Mouse (Mus musculus) MEL (cell line): ENCODE measurements around the gene Hist1h3e. TPM values are rescaled to one million over a fixed set of nuclear protein-coding genes. Genes with fewer than 3 reads are reported as not detected.
A peak's percentile ranks its signal among the peaks of the same experiment; 100 is the strongest.

Experiments used
- DNase-seq: peaks from one replicate; pipeline ENCODE4 v3.0.0; 2011; ENCODE audit warnings: low read depth, low spot score
- H3K27ac ChIP-seq: 2 replicates; pipeline ENCODE4 v1.5.1; 2012; ENCODE audit warnings: low read depth, mild to moderate bottlenecking, control low read depth, low read length, moderate library complexity; ENCODE audit not compliant: control insufficient read depth
- H3K27me3 ChIP-seq, 2 experiments: fragments of 150-350 bp in 1 of 2; sonication (generic) in 1 of 2; 2 replicates each; pipeline ENCODE4 v1.6.1; 2012; ENCODE audit warnings: low read length in 2 of 2, mild to moderate bottlenecking in 2 of 2, improper control_type of control experiment in 1 of 2, moderate library complexity in 1 of 2; ENCODE audit not compliant: insufficient read depth in 2 of 2, control insufficient read depth in 1 of 2
- H3K36me3 ChIP-seq, 2 experiments: 2 replicates each; pipeline ENCODE4 v1.6.1; 2012 to 2014; ENCODE audit warnings: low read length in 2 of 2, improper control_type of control experiment in 1 of 2, inconsistent platforms in 1 of 2, mild to moderate bottlenecking in 1 of 2; ENCODE audit not compliant: insufficient read depth in 2 of 2, control insufficient read depth in 1 of 2
- H3K4me1 ChIP-seq, 2 experiments: fragments of 150-350 bp in 1 of 2; sonication (generic) in 1 of 2; 2 replicates each; pipeline ENCODE4 v1.6.1; 2012; ENCODE audit warnings: low read length in 2 of 2, improper control_type of control experiment in 1 of 2, mild to moderate bottlenecking in 1 of 2; ENCODE audit not compliant: insufficient read depth in 2 of 2, control insufficient read depth in 1 of 2
- H3K4me3 ChIP-seq, 2 experiments: fragments of 150-350 bp in 1 of 2; sonication (generic) in 1 of 2; 2 replicates each; pipeline ENCODE4 v1.5.1; 2012; ENCODE audit warnings: low read depth in 2 of 2, low read length in 2 of 2, mild to moderate bottlenecking in 2 of 2, moderate library complexity in 2 of 2, control low read depth in 1 of 2, improper control_type of control experiment in 1 of 2; ENCODE audit not compliant: control insufficient read depth in 1 of 2, insufficient read depth in 1 of 2
- H3K79me2 ChIP-seq: 2 replicates; pipeline ENCODE4 v1.6.1; 2012; ENCODE audit warnings: mild to moderate bottlenecking, low read length, moderate library complexity; ENCODE audit not compliant: control insufficient read depth, poor library complexity, insufficient read depth
- H3K9ac ChIP-seq: 2 replicates; pipeline ENCODE4 v1.6.1; 2012; ENCODE audit warnings: low read depth, mild to moderate bottlenecking, control low read depth, low read length, moderate library complexity; ENCODE audit not compliant: control insufficient read depth, poor library complexity, severe bottlenecking
- H3K9me3 ChIP-seq: fragments of 150-350 bp; sonication (generic); replicated peaks from 2 replicates; pipeline ENCODE4 v1.6.1; 2012; ENCODE audit warnings: mild to moderate bottlenecking, low read length, improper control_type of control experiment, moderate library complexity; ENCODE audit not compliant: insufficient read depth
- CHD1 ChIP-seq: IDR thresholded peaks from 2 replicates; pipeline ENCODE4 v1.6.1; 2012; ENCODE audit warnings: low read depth, mild to moderate bottlenecking, inconsistent platforms, low read length, improper control_type of control experiment
- CHD2 ChIP-seq: IDR thresholded peaks from 2 replicates; pipeline ENCODE4 v1.6.1; 2011; ENCODE audit warnings: low read length, improper control_type of control experiment
- ETS1 ChIP-seq: IDR thresholded peaks from 2 replicates; pipeline ENCODE4 v1.6.1; 2012; ENCODE audit warnings: low read depth, mild to moderate bottlenecking, inconsistent platforms, low read length, improper control_type of control experiment, moderate library complexity
- GATA1 ChIP-seq: IDR thresholded peaks from 2 replicates; pipeline ENCODE4 v1.6.1; 2011; ENCODE audit warnings: low read depth, low read length, improper control_type of control experiment
- HCFC1 ChIP-seq: IDR thresholded peaks from 2 replicates; pipeline ENCODE4 v1.6.1; 2012; ENCODE audit warnings: low read depth, mild to moderate bottlenecking, inconsistent platforms, low read length, improper control_type of control experiment, moderate library complexity
- JUND ChIP-seq: IDR thresholded peaks from 2 replicates; pipeline ENCODE4 v1.6.1; 2011; ENCODE audit warnings: low read depth, mild to moderate bottlenecking, improper control_type of control experiment, low read length
- MXI1 ChIP-seq: IDR thresholded peaks from 2 replicates; pipeline ENCODE4 v1.6.1; 2011; ENCODE audit warnings: mild to moderate bottlenecking, low read depth, low read length, improper control_type of control experiment
- MYC ChIP-seq: IDR thresholded peaks from 2 replicates; pipeline ENCODE4 v1.6.1; 2011; ENCODE audit warnings: low read depth, mild to moderate bottlenecking, low read length, improper control_type of control experiment, moderate library complexity
- NELFE ChIP-seq: IDR thresholded peaks from 2 replicates; pipeline ENCODE4 v1.6.1; 2011; ENCODE audit warnings: low read depth, low read length, improper control_type of control experiment
- POLR2A ChIP-seq, 2 experiments: IDR thresholded peaks; 2 replicates each; pipeline ENCODE4 v1.6.1; 2011 to 2012; ENCODE audit warnings: low read length in 2 of 2, mild to moderate bottlenecking in 2 of 2, control low read depth in 1 of 2, improper control_type of control experiment in 1 of 2, low read depth in 1 of 2, moderate library complexity in 1 of 2; ENCODE audit not compliant: control insufficient read depth in 1 of 2, insufficient read depth in 1 of 2, poor library complexity in 1 of 2
- POLR2AphosphoS5 ChIP-seq: IDR thresholded peaks from 2 replicates; pipeline ENCODE4 v1.6.1; 2012; ENCODE audit warnings: low read depth, borderline replicate concordance, mild to moderate bottlenecking, inconsistent platforms, low read length, moderate library complexity, mixed read lengths
- RAD21 ChIP-seq: IDR thresholded peaks from 2 replicates; pipeline ENCODE4 v1.6.1; 2011; ENCODE audit warnings: mild to moderate bottlenecking, low read depth, low read length, improper control_type of control experiment
- RCOR1 ChIP-seq: IDR thresholded peaks from 2 replicates; pipeline ENCODE4 v1.6.1; 2012; ENCODE audit warnings: low read depth, mild to moderate bottlenecking, inconsistent platforms, low read length, improper control_type of control experiment
- SMC3 ChIP-seq: IDR thresholded peaks from 2 replicates; pipeline ENCODE4 v1.6.1; 2011; ENCODE audit warnings: low read depth, low read length, improper control_type of control experiment
- TBP ChIP-seq: IDR thresholded peaks from 2 replicates; pipeline ENCODE4 v1.8.0; 2011; ENCODE audit warnings: low read depth, low read length, improper control_type of control experiment
- TCF12 ChIP-seq: IDR thresholded peaks from 2 replicates; pipeline ENCODE4 v1.6.1; 2014; ENCODE audit warnings: low read depth, mild to moderate bottlenecking, inconsistent platforms, low read length, improper control_type of control experiment, moderate library complexity
- USF2 ChIP-seq, 2 experiments: IDR thresholded peaks; 2 replicates each; pipeline ENCODE4 v1.6.1; 2011 to 2012; ENCODE audit warnings: improper control_type of control experiment in 2 of 2, low read length in 2 of 2, borderline replicate concordance in 1 of 2, inconsistent platforms in 1 of 2, low read depth in 1 of 2, mild to moderate bottlenecking in 1 of 2; ENCODE audit not compliant: insufficient read depth in 1 of 2
- ZC3H11A ChIP-seq: IDR thresholded peaks from 2 replicates; pipeline ENCODE4 v1.6.1; 2012; ENCODE audit warnings: low read depth, mild to moderate bottlenecking, inconsistent platforms, low read length, improper control_type of control experiment
- ZKSCAN1 ChIP-seq: IDR thresholded peaks from 2 replicates; pipeline ENCODE4 v1.6.1; 2012; ENCODE audit warnings: low read depth, mild to moderate bottlenecking, inconsistent platforms, low read length, improper control_type of control experiment, moderate library complexity
- polyA plus RNA-seq, 2 experiments: library from polyadenylated mRNA; stranded (reverse) in 1 of 2; unstranded in 1 of 2; fragments of >175 nt in 1 of 2; fragments of >200 nt in 1 of 2; gene quantifications; 2 replicates each; pipeline versions ENCODE4 v1.2.1 to v1.2.4; 2012; ENCODE audit warnings: low replicate concordance in 2 of 2, low read depth in 1 of 2; ENCODE audit not compliant: insufficient read length in 2 of 2, insufficient read depth in 1 of 2, missing spikeins in 1 of 2
- total RNA-seq: library from RNA; depleted of rRNA; stranded (reverse); fragments of 300-350 nt; gene quantifications from 2 replicates; pipeline ENCODE4 v1.2.3, GENCODE M21; 2012

Hist1h3e gene
- total and polyA plus RNA-seq, 3 experiments = 4.5 to 1,049 TPM; not detected in 1

- no peak overlapping the region for H3K4me3 ChIP-seq
- no peaks in the 10 kb centered on the region for H3K9me3 ChIP-seq
- peaks cover 6% of the 10 kb centered on the region; the same call in 1 of the 2 replicates for H3K79me2 ChIP-seq
- peak overlapping the region; percentile 64 for H3K27ac ChIP-seq
- H3K4me1 ChIP-seq = peaks cover 0 to 4% of the 10 kb centered on the region in 2 experiments; a peak in 1 of 4 replicates
- no peaks in the 10 kb centered on the region for H3K27me3 ChIP-seq
- TF ChIP-seq SMC3 (no peak), POLR2A (IDR thresholded peaks at IDR 0.05; ENCODE audit: control insufficient read depth in 1 of 2, insufficient read depth in 1 of 2, low read depth in 1 of 2, low read length in 2 of 2, poor library complexity in 1 of 2) (no peak), MXI1 (no peak), ETS1 (no peak), RCOR1 (no peak), USF2 (IDR thresholded peaks at IDR 0.05; ENCODE audit: borderline replicate concordance in 1 of 2, insufficient read depth in 1 of 2, low read depth in 1 of 2, low read length in 2 of 2) (no peak), TCF12 (no peak), HCFC1 (no peak), POLR2AphosphoS5 (no peak), NELFE (no peak), ZKSCAN1 (no peak), JUND (no peak), CHD1 (no peak), CHD2 (no peak), MYC (no peak), RAD21 (no peak), ZC3H11A (no peak)
- TF ChIP-seq, all 39 proteins: peak for 0
- Histone ChIP-seq H3K9ac (peak overlapping the region; percentile 46), H3K36me3 (peaks cover 0 to 35% of the 10 kb centered on the region in 2 experiments; a peak in 2 of 4 replicates)
- DNase-seq = peak; percentile 52
Measured at GRCm38 (mm10) chr13:23577835-23578234, 15.7 kb upstream of the Hist1h3e start.

DNA sequence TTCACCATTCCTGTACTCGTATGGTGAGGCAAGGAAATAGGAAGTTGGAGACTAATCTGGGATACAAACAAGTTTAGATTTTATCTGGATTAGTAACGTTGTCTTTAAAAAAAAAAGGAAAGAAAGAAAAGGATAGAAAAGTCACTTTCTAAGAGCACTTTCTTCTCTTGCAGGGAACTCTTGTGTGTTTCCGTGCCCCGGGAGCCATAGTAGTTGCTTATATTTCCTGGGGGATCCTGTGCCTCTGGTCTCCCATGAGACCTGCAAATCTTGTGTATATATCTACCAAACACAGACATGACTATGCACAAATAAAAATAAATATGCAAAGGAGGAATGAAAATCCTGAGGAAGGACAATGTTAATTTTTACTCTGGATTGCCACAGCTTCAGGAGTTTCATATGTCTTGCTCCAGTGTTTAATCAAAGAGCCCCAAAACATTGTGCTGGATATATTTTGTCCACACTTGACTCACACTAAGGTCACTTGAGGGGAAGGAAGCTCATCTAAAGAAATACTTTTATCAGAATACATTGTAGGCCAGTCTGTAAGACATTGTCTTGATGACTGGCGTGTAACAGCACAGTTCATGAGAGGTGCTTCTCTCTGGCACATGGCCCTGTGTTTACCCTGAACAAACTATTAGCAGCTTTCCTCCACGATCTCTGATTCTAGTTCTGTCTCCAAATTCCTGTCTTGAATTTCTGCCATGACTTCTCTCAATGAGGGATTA, 14.9 kb upstream of the Hist1h3e start:
- Histone ChIP-seq H3K4me1 (peaks cover 0 to 2% of the 10 kb centered on the region in 2 experiments; a peak in 1 of 4 replicates), H3K27ac (peak overlapping the region; percentile 86)

More for the DNA sequence above, 14.9 kb upstream of the Hist1h3e start:
- peaks cover 6% of the 10 kb centered on the region; the same call in 1 of the 2 replicates for H3K79me2 ChIP-seq
- H3K4me3 ChIP-seq = peak overlapping the region; percentile 6 to 47
- TF ChIP-seq TBP (0 out of 2 replicates have a peak, but pooled peaks have one; percentile 12), GATA1 (no peak)
- peaks cover 0 to 32% of the 10 kb centered on the region in 2 experiments; a peak in 2 of 4 replicates for H3K36me3 ChIP-seq
- no peaks in the 10 kb centered on the region for H3K27me3 ChIP-seq
- H3K9me3 ChIP-seq = no peaks in the 10 kb centered on the region
- H3K9ac ChIP-seq = peak overlapping the region; percentile 73
- peak; percentile 75 for DNase-seq
